Mouse (Mus musculus) bone marrow macrophage, adult 2 months (primary cell): ENCODE measurements around the gene Cdk19. TPM values are rescaled to one million over a fixed set of nuclear protein-coding genes. Genes with fewer than 3 reads are reported as not detected.

Source experiments
- H3K27ac ChIP-seq: 2 replicates; pipeline ENCODE4 v1.5.1; 2012; ENCODE audit warnings: low read depth, low read length; ENCODE audit not compliant: insufficient read depth
- H3K4me1 ChIP-seq: 2 replicates; pipeline ENCODE4 v1.6.1; 2012; ENCODE audit warnings: low read length; ENCODE audit not compliant: control insufficient read depth, insufficient read depth
- H3K4me3 ChIP-seq: 2 replicates; pipeline ENCODE4 v1.5.1; 2012; ENCODE audit warnings: mild to moderate bottlenecking, low read length, moderate library complexity; ENCODE audit not compliant: insufficient read depth
- CTCF ChIP-seq: IDR thresholded peaks from 2 replicates; pipeline ENCODE4 v1.5.1; 2012; ENCODE audit warnings: low read depth, mild to moderate bottlenecking, low read length, moderate library complexity
- POLR2A ChIP-seq: IDR thresholded peaks from 2 replicates; pipeline ENCODE4 v1.6.1; 2012; ENCODE audit warnings: mild to moderate bottlenecking, low read depth, low read length, borderline replicate concordance
- polyA plus RNA-seq: library from polyadenylated mRNA; stranded (reverse); fragments of >200 nt; gene quantifications from 2 replicates; pipeline ENCODE4 v1.2.4, GENCODE M21; 2012; ENCODE audit not compliant: missing spikeins, insufficient read depth, insufficient read length

The Cdk19 gene
- polyA plus RNA-seq, 1 experiment: 41.2 TPM

DNA sequence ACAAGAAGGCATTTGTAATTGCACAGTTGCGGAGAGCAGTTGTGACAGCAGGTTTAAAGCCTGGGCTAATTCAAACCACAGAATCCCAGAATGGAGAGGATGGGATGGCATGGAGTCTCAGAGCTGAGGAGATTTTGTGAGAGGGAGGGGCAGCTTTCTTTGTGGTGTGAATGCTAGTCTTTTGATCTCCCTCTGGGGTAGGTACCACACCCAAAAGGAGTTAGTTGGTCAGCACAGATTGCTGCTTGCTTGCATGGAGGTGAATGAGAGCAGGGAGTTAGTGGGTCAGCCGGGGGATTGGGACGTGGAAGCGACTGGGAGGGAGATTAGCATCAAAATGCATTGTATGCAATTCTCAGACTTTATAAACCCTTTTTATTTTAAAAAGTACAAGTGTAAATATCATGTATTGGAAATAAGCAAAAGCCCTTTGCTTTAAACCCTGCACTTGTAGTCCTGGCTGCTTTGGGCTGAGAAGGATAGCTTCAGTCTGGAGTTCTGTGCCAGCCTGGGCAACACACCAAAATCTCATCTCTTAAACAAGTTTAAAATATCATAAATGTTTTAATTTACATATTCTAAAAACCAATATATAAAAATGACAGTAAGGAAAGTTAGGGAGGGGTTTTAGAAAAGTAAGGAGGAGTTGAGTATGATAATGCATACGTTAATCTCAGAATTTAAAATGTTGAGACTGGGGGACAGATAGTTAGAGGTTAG is 25.4 kb downstream of the Cdk19 start:
- Histone ChIP-seq H3K4me3 (no peak overlapping the region), H3K27ac (no peak overlapping the region), H3K4me1 (peaks cover 28% of the 10 kb centered on the region)
- TF ChIP-seq CTCF (no peak), POLR2A (no peak)

- H3K4me1 ChIP-seq: peaks cover 32% of the 10 kb centered on the region
- no peak overlapping the region for H3K27ac ChIP-seq
- H3K4me3 ChIP-seq: no peak overlapping the region
- no peak for TF ChIP-seq CTCF
- TF ChIP-seq POLR2A: no peak
Measured at GRCm38 (mm10) chr10:40365991-40366390, 26.6 kb downstream of the Cdk19 start.

DNA sequence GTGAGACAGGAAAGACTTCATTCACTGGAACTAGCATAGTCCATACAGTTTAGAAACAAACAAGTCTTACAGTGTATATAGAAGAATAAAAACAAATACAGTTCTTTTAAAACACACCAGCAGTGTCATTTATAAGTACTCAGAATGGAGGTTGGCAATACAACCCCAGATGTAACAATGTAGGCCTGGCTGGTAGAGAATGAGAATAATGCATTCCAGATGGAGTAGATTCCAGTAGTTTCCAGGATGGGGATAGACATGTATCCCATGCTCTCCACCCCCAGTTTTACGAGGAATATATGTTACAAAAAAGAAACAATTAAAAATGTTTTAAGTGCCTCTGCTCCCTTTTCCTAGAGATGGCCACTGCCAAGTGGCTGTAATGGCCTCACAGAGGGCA is 29.2 kb downstream of the Cdk19 start:
- TF ChIP-seq POLR2A (no peak), CTCF (no peak)
- peaks cover 33% of the 10 kb centered on the region for H3K4me1 ChIP-seq
- no peak overlapping the region for H3K4me3 ChIP-seq
- no peak overlapping the region for H3K27ac ChIP-seq

- H3K4me3 ChIP-seq: no peak overlapping the region
- peaks cover 37% of the 10 kb centered on the region for H3K4me1 ChIP-seq
- no peak overlapping the region for H3K27ac ChIP-seq
- TF ChIP-seq CTCF (no peak), POLR2A (no peak)
Measured at GRCm38 (mm10) chr10:40370156-40370555, 30.8 kb downstream of the Cdk19 start.

GRCm38 (mm10) chr10:40371184-40371913 is 32.0 kb downstream of the Cdk19 start:
- Histone ChIP-seq H3K27ac (peak overlapping the region; percentile 84), H3K4me3 (peak overlapping the region; percentile 63), H3K4me1 (peaks cover 33% of the 10 kb centered on the region)
- no peak for TF ChIP-seq CTCF

GRCm38 (mm10) chr10:40371914-40372675 is 32.7 kb downstream of the Cdk19 start:
- Histone ChIP-seq H3K4me3 (peak overlapping the region; percentile 63), H3K4me1 (peaks cover 33% of the 10 kb centered on the region), H3K27ac (peak overlapping the region; percentile 84)
- TF ChIP-seq POLR2A (no peak), CTCF (no peak)

DNA sequence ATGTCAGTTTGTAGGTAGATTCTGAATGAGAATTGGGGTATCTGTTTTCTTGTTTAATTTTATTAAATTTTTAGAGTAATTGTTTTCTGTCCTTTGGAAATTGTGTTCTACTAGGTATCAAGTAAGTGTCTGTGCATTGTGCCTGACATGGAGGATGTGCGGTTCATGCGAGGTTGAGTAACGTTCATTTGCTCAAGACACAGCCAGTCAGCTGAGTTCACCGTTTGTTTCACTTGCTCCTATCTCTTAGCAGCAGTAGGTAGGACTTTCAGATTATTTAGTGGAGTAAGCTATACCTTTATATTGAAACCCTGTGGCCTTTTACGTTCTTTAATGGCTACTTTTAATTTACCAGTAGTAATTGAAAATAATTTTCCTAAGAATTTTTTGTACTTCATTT is 34.4 kb downstream of the Cdk19 start:
- TF ChIP-seq CTCF: no peak
- no peak for TF ChIP-seq POLR2A
- H3K27ac ChIP-seq: no peak overlapping the region
- H3K4me3 ChIP-seq: no peak overlapping the region
- peaks cover 29% of the 10 kb centered on the region for H3K4me1 ChIP-seq

GRCm38 (mm10) chr10:40374828-40375227 is 35.5 kb downstream of the Cdk19 start:
- Histone ChIP-seq H3K4me1 (peaks cover 22% of the 10 kb centered on the region), H3K27ac (no peak overlapping the region), H3K4me3 (no peak overlapping the region)
- TF ChIP-seq CTCF (no peak), POLR2A (no peak)

DNA sequence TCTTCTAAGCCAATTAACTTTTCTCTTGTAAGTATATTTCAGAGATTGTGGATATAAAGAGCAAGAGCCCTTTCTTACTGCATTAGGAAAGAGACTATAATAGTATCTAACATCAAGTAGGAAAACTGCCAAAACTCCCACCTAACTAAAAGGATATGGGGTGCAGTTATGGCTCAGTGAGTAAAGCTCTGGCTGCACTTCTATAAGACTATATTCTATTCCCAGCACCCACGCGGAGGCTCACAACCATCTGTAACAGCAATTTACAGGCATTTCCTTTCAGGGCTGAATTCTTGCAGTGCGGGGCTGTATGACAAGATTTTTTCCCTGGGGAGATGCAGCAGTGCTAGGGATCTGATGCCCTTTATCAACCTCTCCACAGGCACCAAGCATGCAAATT is 36.9 kb downstream of the Cdk19 start:
- Histone ChIP-seq H3K4me3 (no peak overlapping the region), H3K27ac (no peak overlapping the region), H3K4me1 (peaks cover 20% of the 10 kb centered on the region)
- no peak for TF ChIP-seq CTCF
- no peak for TF ChIP-seq POLR2A

- H3K4me1 ChIP-seq: peaks cover 22% of the 10 kb centered on the region
- TF ChIP-seq POLR2A (no peak), CTCF (no peak)
- no peak overlapping the region for H3K4me3 ChIP-seq
- no peak overlapping the region for H3K27ac ChIP-seq
Measured at GRCm38 (mm10) chr10:40378284-40378683, 38.9 kb downstream of the Cdk19 start.
